Comparison of ENCODE assay signal across 8 mouse cellular contexts in genomic region chr2:160066491-160067303, GRCm38 (mm10).
DNase-seq lines count a peak whose midpoint lies in the region; TF ChIP-seq lines count a peak whose summit lies in the region.

No protein-coding gene starts in this region.

- 22% methylated on average over 6 of the region's 6 CpGs for WGBS in cerebellum, adult 2 months

- H3K27ac ChIP-seq in cerebellum, adult 2 months (ENCODE audit: insufficient read depth, low read length) = no peak overlapping the region

- TF ChIP-seq CTCF in cerebellum, adult 2 months (IDR thresholded peaks at IDR 0.05; ENCODE audit: borderline replicate concordance, insufficient read depth, low read depth, low read length) = no peak

- peak; percentile 8 to 14 for DNase-seq in cerebellum, adult 2 months
- DNase-seq in cerebellum, adult 11-12 months = no peak
- peak; percentile 37 for DNase-seq in 3T3-L1 (ENCODE audit: low read depth, low spot score)
- DNase-seq in frontal cortex, postnatal 14 days (ENCODE audit: low spot score in 2 of 2) = peak; percentile 19 to 20
- DNase-seq in heart, postnatal 25 days (ENCODE audit: low spot score) = peak; percentile 9
- DNase-seq in layer of hippocampus, postnatal 36 days = peak; percentile 9 to 11
- DNase-seq in right cerebral cortex, postnatal 4 days = peak; percentile 21
- no peak for DNase-seq in spleen, postnatal 14 days (ENCODE audit: low spot score in 2 of 2)

- intact Hi-C loops in heart, postnatal 25 days (cut with DNase I) = loop anchor here (10.0 kb wide), 1 partner anchor 528 kb away; no protein-coding TSS in a partner anchor

- no peaks in the 10 kb centered on the region for H3K4me1 ChIP-seq in cerebellum, adult 2 months (ENCODE audit: control insufficient read depth, insufficient read depth, low read length)

- no peaks in the 10 kb centered on the region for H3K27me3 ChIP-seq in cerebellum, adult 2 months (ENCODE audit: control insufficient read depth, insufficient read depth, low read length)

- TF ChIP-seq POLR2A in cerebellum, adult 2 months (IDR thresholded peaks at IDR 0.05; ENCODE audit: borderline replicate concordance, insufficient read depth, low read length) = no peak

- no peak overlapping the region for H3K4me3 ChIP-seq in cerebellum, adult 2 months (replicated peaks; ENCODE audit: insufficient read depth, low read depth, low read length)

Comparison
In these comparisons a context has a peak if more than half of its experiments do, and no peak if none do; other contexts are left out.
1. DNase-seq: peak in cerebellum, adult 2 months (2 of 2), 3T3-L1 (single experiment), frontal cortex, postnatal 14 days (2 of 2), heart, postnatal 25 days (single experiment), layer of hippocampus, postnatal 36 days (2 of 2) and right cerebral cortex, postnatal 4 days (single experiment); none in cerebellum, adult 11-12 months (single experiment) and spleen, postnatal 14 days (0 of 2).